Mouse (Mus musculus): ENCODE data around the gene Lipk. TPM values are rescaled to one million over a fixed set of nuclear protein-coding genes. Genes with fewer than 3 reads are reported as not detected.

Lipk gene
- polyA plus RNA-seq, 1 experiment from 2014 or later: not detected

DNA sequence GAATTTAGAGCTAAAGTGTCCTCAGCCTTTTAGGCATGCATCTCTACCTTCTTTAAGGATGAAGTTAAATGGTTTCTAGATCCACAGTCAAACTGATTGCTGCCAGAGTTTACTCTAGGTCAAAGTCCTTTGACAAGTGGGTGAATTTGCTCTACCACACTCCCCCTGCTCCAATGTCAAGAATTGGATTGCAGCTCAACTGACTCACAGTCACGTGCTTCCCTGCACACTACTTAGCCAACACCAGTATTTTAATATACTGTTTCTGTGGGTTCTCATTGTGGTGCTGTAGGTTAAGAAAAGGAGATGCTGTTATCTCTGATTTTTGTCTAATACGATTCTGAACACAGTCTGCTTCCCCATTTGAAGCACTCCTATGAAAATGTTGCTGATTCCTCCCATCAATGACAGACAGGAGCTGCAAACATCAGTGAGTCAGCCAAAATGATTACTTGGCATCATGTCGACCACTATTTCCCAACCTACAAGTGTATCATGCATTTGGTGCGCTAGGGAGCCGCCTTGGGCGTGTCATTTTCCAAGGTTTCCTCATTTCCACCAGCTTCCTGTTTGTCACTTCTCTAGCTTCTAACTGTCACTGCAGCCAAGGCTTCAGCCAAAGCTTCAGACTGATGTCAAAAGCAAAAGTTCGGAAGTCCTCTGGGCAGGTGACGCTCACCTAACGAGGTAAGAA lies 58.8 kb downstream of the Lipk start, which contains the start of gene Lipn:
Lipn (plus strand) TSS at position 580 of the 694 bp plus-strand sequence.
- H3K27me3 ChIP-seq: no peaks in the 10 kb centered on the region
- no peak for ATAC-seq (ENCODE audit: insufficient read depth)
- H3K4me1 ChIP-seq (replicated peaks): no peaks in the 10 kb centered on the region
- no peak within 1 kb of the TSS for H3K4me2 ChIP-seq
- no peak within 1 kb of the TSS for H3K4me3 ChIP-seq (replicated peaks)
- no peak within 1 kb of the TSS for H3K9ac ChIP-seq
- no peaks in the 10 kb centered on the region for H3K9me3 ChIP-seq (replicated peaks)
- WGBS (ENCODE audit: insufficient replicate concordance): 54% methylated on average over 9 of the region's 9 CpGs
- no peak within 1 kb of the TSS for H3K27ac ChIP-seq (replicated peaks)
- H3K36me3 ChIP-seq (replicated peaks): no peaks in the 10 kb centered on the region

DNA sequence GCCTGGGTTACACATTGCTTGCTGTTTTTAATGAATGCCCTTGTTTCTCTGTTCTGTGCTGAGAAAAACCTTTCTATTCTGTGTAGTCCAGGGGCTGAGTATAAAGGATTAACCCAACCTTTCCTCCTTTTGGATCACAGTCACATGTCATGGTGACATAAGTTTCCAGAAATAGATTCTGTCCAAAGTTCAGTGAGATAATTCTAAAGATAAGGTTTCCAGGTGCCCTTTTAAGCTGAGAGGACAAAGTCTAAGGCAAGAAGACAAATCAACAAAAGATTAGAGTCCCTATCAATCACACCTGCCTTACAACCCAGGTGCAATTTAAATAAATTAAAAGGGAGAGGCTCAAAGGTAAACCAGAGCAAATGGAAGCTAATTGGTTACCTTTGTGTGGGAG lies 66.1 kb downstream of the Lipk start:
- Histone ChIP-seq H3K4me3 (replicated peaks) (no peak overlapping the region), H3K4me1 (replicated peaks) (no peaks in the 10 kb centered on the region), H3K9ac (no peak overlapping the region), H3K4me2 (no peak overlapping the region), H3K27ac (replicated peaks) (no peak overlapping the region), H3K27me3 (no peaks in the 10 kb centered on the region), H3K9me3 (replicated peaks) (no peaks in the 10 kb centered on the region), H3K36me3 (replicated peaks) (no peaks in the 10 kb centered on the region)
- no peak for ATAC-seq (ENCODE audit: insufficient read depth)

DNA sequence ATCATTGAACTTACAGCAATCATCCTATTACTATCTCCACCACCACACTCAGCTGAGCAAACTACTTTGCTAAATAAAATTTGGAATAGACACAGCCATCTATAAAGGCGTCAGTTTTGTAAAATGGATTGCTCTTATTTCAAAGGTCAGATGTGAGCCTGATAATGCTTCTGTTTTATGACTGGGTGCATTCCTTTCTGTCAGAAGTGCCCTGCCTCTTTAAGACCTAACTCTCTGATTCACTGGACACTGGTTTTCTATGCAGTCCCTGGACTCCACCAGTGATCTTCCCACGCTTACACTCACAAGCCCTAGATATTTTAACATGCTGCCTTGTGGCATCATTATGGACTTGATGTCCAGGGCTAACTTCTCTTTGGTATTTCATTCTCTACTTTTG lies 70.0 kb downstream of the Lipk start:
- no peak for ATAC-seq (ENCODE audit: insufficient read depth)
- no peak overlapping the region for H3K9ac ChIP-seq
- no peaks in the 10 kb centered on the region for H3K36me3 ChIP-seq (replicated peaks)
- WGBS (ENCODE audit: insufficient replicate concordance): 51% methylated on average over 2 of the region's 2 CpGs
- no peaks in the 10 kb centered on the region for H3K9me3 ChIP-seq (replicated peaks)
- no peak overlapping the region for H3K4me3 ChIP-seq (replicated peaks)
- H3K27ac ChIP-seq (replicated peaks): no peak overlapping the region
- no peak overlapping the region for H3K4me2 ChIP-seq
- no peaks in the 10 kb centered on the region for H3K27me3 ChIP-seq
- H3K4me1 ChIP-seq (replicated peaks): no peaks in the 10 kb centered on the region

DNA sequence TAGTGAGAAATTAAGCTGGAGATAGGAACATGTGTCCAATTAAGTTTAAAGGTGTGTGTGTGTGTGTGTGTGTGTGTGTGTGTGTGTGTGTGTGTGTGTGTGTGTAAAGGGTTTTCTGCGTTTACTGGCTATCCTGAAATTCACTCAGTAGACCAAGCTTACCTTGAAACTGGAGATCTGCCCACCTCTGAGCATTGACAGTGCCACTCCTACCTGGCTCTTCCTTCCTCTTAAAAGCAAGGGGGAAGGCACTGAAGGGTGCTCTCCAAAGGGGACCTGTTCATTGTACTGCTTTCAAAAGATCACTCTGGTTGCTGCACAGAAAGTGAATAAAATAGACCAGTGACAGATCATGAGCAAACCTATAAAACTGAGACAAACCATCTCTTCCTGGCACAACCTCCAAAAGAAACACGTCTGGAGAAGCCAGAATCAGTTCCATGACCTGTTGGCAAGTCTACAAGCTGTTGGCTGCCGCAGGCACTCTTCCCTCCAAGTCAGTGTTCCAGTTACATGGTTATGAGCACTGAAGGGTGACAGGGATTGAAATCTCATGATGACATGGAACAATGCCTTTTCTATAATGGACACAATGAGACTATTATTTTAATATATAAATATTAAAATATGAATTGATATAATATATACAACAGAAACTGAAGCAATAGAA lies 81.1 kb downstream of the Lipk start:
- H3K36me3 ChIP-seq (replicated peaks): no peaks in the 10 kb centered on the region
- no peak for ATAC-seq (ENCODE audit: insufficient read depth)
- no peaks in the 10 kb centered on the region for H3K9me3 ChIP-seq (replicated peaks)
- no peak overlapping the region for H3K9ac ChIP-seq
- no peak overlapping the region for H3K4me2 ChIP-seq
- H3K4me3 ChIP-seq (replicated peaks): no peak overlapping the region
- no peaks in the 10 kb centered on the region for H3K27me3 ChIP-seq
- no peaks in the 10 kb centered on the region for H3K4me1 ChIP-seq (replicated peaks)
- 47% methylated on average over 3 of the region's 3 CpGs for WGBS (ENCODE audit: insufficient replicate concordance)
- no peak overlapping the region for H3K27ac ChIP-seq (replicated peaks)

DNA sequence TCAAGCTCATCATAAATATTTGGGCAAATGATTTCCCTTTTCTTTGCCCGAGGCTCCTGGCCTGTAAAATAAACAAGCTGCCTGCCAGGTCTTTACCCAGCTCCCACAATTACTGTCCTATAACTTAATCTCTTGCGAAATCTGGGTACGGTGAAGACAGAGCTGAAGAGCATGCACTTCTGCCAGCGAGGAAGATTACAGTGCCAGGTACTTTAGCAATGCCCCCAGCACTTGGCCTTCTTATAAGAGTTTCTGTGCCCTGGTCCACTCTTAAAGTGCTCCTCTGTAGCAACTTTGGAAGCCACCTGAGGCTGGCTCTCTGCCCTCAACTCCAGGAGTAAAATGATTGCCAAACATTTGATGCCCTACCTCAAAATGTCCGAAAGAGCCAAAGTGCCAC lies 87.3 kb downstream of the Lipk start:
- Histone ChIP-seq H3K9me3 (replicated peaks) (no peaks in the 10 kb centered on the region), H3K4me1 (replicated peaks) (no peaks in the 10 kb centered on the region), H3K27me3 (no peaks in the 10 kb centered on the region), H3K27ac (replicated peaks) (no peak overlapping the region), H3K4me3 (replicated peaks) (no peak overlapping the region), H3K9ac (no peak overlapping the region), H3K4me2 (no peak overlapping the region), H3K36me3 (replicated peaks) (no peaks in the 10 kb centered on the region)
- ATAC-seq (ENCODE audit: insufficient read depth): no peak
- 56% methylated on average over 5 of the region's 5 CpGs for WGBS (ENCODE audit: insufficient replicate concordance)

DNA sequence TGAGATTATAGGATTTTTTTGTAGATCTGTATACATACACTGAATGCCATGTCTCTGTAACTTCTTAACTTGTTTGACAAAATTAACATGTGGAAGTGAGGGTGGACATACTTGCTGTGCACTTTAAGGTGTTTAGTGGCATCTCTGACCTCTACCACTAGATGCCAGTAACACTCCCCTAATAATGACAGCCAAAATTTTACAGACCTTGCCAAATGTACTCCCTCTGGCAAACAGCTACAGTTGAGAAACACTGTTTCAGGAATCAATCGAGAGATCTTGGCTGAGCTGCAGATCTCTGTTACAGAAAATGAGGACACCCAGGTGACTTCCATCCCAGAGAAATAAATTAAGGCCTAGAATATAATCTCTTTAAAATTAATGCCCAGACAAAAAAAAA lies 88.1 kb downstream of the Lipk start:
- Histone ChIP-seq H3K27ac (replicated peaks) (no peak overlapping the region), H3K4me3 (replicated peaks) (no peak overlapping the region), H3K36me3 (replicated peaks) (no peaks in the 10 kb centered on the region), H3K4me1 (replicated peaks) (no peaks in the 10 kb centered on the region), H3K9me3 (replicated peaks) (no peaks in the 10 kb centered on the region), H3K27me3 (no peaks in the 10 kb centered on the region), H3K4me2 (no peak overlapping the region), H3K9ac (no peak overlapping the region)
- no peak for ATAC-seq (ENCODE audit: insufficient read depth)
- 53% methylated on average over 1 of the region's 1 CpGs for WGBS (ENCODE audit: insufficient replicate concordance)

Small RNA genes lying within 50 kb of the gene (microRNA-seq; reads per million reads assigned to microRNA genes)
- gene Gm23334: not detected

Other genes with a start within 250 kb of the Lipk start
- gene Lipo3, start 246.3 kb upstream of the Lipk start, polyA plus RNA-seq (2015; fragmentation: Nextera tagmentation; extraction: Ambion mirVana): 2.7 and 2.9 TPM in 2 replicates
- gene Lipo1, start 220.8 kb upstream of the Lipk start, polyA plus RNA-seq (2015; fragmentation: Nextera tagmentation; extraction: Ambion mirVana): not detected in 2 replicates
- gene Lipf, start 47.1 kb upstream of the Lipk start, polyA plus RNA-seq (2015; fragmentation: Nextera tagmentation; extraction: Ambion mirVana): not detected in 2 replicates
- not detected in 2 replicates for gene Lipn, start 59.1 kb downstream of the Lipk start, polyA plus RNA-seq (2015; fragmentation: Nextera tagmentation; extraction: Ambion mirVana)
- not detected in 2 replicates for gene Lipm, start 92.6 kb downstream of the Lipk start, polyA plus RNA-seq (2015; fragmentation: Nextera tagmentation; extraction: Ambion mirVana)
- 0.45 and 0.50 TPM in 2 replicates for gene Ankrd22, start 157.8 kb downstream of the Lipk start, polyA plus RNA-seq (2015; fragmentation: Nextera tagmentation; extraction: Ambion mirVana)
- gene Stambpl1, start 183.9 kb downstream of the Lipk start, polyA plus RNA-seq (2015; fragmentation: Nextera tagmentation; extraction: Ambion mirVana): 4.7 and 5.1 TPM in 2 replicates
- gene Acta2, start 247.3 kb downstream of the Lipk start, polyA plus RNA-seq (2015; fragmentation: Nextera tagmentation; extraction: Ambion mirVana): 19.8 and 22.0 TPM in 2 replicates

Data from liver, embryonic 15.5 days (tissue).